Mouse (Mus musculus): Measurements from ENCODE around the gene Pcp4.

- TF ChIP-seq CTCF (IDR thresholded peaks at IDR 0.05; ENCODE audit: control insufficient read depth, insufficient read depth, insufficient read length) (no peak), CEBPB (IDR thresholded peaks at IDR 0.05; ENCODE audit: low read depth) (no peak), MYOD1 (IDR thresholded peaks at IDR 0.05; ENCODE audit: control insufficient read depth, insufficient read length, low read depth) (no peak), MAX (IDR thresholded peaks at IDR 0.05) (no peak), USF1 (IDR thresholded peaks at IDR 0.05; ENCODE audit: low read depth) (no peak), MYOG (IDR thresholded peaks at IDR 0.05; ENCODE audit: control insufficient read depth, extremely low read depth, insufficient read length) (no peak)
Measured at GRCm38 (mm10) chr16:96533710-96534109, 66.3 kb downstream of the Pcp4 start.
